Mouse (Mus musculus) hindbrain, embryonic 11.5 days (tissue): ENCODE measurements around the gene Gadd45gip1. TPM values are rescaled to one million over a fixed set of nuclear protein-coding genes. Genes with fewer than 3 reads are reported as not detected.

Experiments
- ATAC-seq: fragments of 200-750 bp; cut with Nextera tagmentation; 2 replicates; pipeline ENCODE4 v1.8.0; 2017; ENCODE audit warnings: mild to moderate bottlenecking, moderate TSS enrichment, moderate library complexity; ENCODE audit not compliant: low FRiP score
- DNase-seq: peaks from one replicate; pipeline ENCODE4 v3.0.0-alpha.2; 2015; ENCODE audit warnings: low spot score
- H3K27ac ChIP-seq: fragments of 300-500 bp; sonication (generic); 2 replicates; pipeline ENCODE4 v1.5.1; 2014; ENCODE audit warnings: mild to moderate bottlenecking, low read depth, low read length
- H3K27me3 ChIP-seq: fragments of 300-500 bp; sonication (generic); 2 replicates; pipeline ENCODE4 v1.6.1; 2014; ENCODE audit warnings: mild to moderate bottlenecking, low read length, moderate library complexity, mixed read lengths; ENCODE audit not compliant: control insufficient read depth, insufficient read depth
- H3K36me3 ChIP-seq: fragments of 300-500 bp; sonication (generic); 2 replicates; pipeline ENCODE4 v1.6.1; 2014; ENCODE audit warnings: mild to moderate bottlenecking, low read length, moderate library complexity, mixed read lengths; ENCODE audit not compliant: control insufficient read depth, insufficient read depth
- H3K4me1 ChIP-seq: fragments of 300-500 bp; sonication (generic); replicated peaks from 2 replicates; pipeline ENCODE4 v1.6.1; 2014; ENCODE audit warnings: low read length, mixed read lengths; ENCODE audit not compliant: control insufficient read depth, insufficient read depth
- H3K4me2 ChIP-seq: fragments of 300-500 bp; sonication (generic); replicated peaks from 2 replicates; pipeline ENCODE4 v1.6.1; 2014; ENCODE audit warnings: mild to moderate bottlenecking, low read depth, low read length
- H3K4me3 ChIP-seq: fragments of 300-500 bp; sonication (generic); 2 replicates; pipeline ENCODE4 v1.5.1; 2014; ENCODE audit warnings: low read depth, low read length
- H3K9ac ChIP-seq: fragments of 300-500 bp; sonication (generic); 2 replicates; pipeline ENCODE4 v1.6.1; 2014; ENCODE audit warnings: low read depth, low read length
- H3K9me3 ChIP-seq: fragments of 300-500 bp; sonication (generic); 2 replicates; pipeline ENCODE4 v1.6.1; 2016; ENCODE audit warnings: low read length; ENCODE audit not compliant: control insufficient read depth
- WGBS: fragments of 180-500 bp; shearing (Covaris S2); extraction: QIAGEN DNeasy Blood & Tissue Kit; methylation state at CpG from one replicate; pipeline ENCODE4 v1.1.7; 2014; 5-methylcytosine and 5-hydroxymethylcytosine counted together
- polyA plus RNA-seq: library from polyadenylated mRNA; unstranded; fragments of >200 nt; fragmentation: Nextera tagmentation; extraction: Ambion mirVana; gene quantifications from 2 replicates; pipeline ENCODE4 v1.2.1, GENCODE M21; 2014

Gene Gadd45gip1
- polyA plus RNA-seq, 1 experiment from 2014 or later: 37.2 TPM

DNA sequence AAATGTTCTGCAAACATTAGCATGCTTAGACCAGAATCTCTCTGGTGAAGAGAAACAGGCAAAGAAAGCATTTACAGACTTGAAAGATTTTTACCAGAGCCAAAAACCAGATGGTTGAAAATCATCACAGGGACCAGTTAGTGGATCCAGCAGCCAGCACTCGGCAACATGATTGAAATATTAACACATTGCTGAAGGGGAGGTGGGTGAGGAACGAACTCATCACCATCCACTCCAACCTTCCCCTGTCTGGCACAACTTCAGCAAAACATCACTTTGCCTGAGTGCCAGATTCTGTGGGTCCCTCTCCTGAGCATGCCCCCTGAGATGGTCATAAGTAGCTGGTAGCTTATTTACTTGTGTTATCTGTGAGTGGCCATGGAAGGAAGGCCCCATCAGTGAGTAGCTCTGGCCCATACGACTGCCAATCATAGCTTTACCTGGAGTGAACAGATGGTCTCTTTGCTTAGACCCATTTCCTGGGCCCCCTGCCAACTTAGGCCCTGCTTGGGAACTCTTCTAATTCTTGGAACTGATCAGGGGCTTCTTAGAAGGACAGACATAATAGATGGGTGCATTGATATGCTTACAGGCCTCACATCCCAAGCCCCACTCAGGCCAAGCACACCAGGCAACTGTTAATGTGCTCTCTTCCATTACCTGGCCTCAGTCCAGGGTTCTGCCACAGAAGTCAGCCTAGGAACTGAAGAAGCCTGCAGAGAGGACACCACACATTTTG lies 46.1 kb downstream of the Gadd45gip1 start:
- no peaks in the 10 kb centered on the region for H3K9me3 ChIP-seq
- peaks cover 4% of the 10 kb centered on the region; the same call in 1 of the 2 replicates for H3K27me3 ChIP-seq
- H3K9ac ChIP-seq: no peak overlapping the region
- no peaks in the 10 kb centered on the region for H3K36me3 ChIP-seq
- H3K4me1 ChIP-seq: peaks cover 2% of the 10 kb centered on the region; the same call in 1 of the 2 replicates
- H3K4me3 ChIP-seq: no peak overlapping the region
- WGBS: 80% methylated on average over 3 of the region's 3 CpGs
- no peak overlapping the region for H3K27ac ChIP-seq
- DNase-seq: no peak
- no peak for ATAC-seq
- no peak overlapping the region for H3K4me2 ChIP-seq

DNA sequence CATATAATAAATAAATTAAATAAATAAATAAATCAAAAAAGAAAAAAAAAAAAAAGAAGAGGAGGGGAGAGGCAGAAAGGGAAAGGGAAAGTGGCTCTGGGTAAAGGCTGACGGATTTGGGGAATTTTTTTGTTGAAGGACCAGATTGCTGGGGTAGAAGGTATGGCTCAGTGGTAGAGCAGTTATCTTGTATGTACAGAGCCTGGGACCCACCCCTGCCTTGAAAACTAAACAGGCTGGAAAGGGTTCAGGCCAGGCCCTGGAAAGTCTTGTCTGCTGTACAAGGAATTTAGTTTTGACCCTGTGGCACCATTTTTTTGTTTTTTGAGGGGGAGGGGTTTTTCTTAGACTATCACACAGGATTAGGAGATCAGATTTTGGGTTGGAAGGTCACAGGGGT lies 47.6 kb downstream of the Gadd45gip1 start:
- H3K4me2 ChIP-seq: no peak overlapping the region
- H3K9ac ChIP-seq: no peak overlapping the region
- H3K27me3 ChIP-seq: no peaks in the 10 kb centered on the region
- WGBS: 78% methylated on average over 1 of the region's 1 CpGs
- no peaks in the 10 kb centered on the region for H3K36me3 ChIP-seq
- no peak overlapping the region for H3K27ac ChIP-seq
- no peak overlapping the region for H3K4me3 ChIP-seq
- H3K4me1 ChIP-seq: no peaks in the 10 kb centered on the region
- DNase-seq (no peak), ATAC-seq (no peak)
- no peaks in the 10 kb centered on the region for H3K9me3 ChIP-seq

DNA sequence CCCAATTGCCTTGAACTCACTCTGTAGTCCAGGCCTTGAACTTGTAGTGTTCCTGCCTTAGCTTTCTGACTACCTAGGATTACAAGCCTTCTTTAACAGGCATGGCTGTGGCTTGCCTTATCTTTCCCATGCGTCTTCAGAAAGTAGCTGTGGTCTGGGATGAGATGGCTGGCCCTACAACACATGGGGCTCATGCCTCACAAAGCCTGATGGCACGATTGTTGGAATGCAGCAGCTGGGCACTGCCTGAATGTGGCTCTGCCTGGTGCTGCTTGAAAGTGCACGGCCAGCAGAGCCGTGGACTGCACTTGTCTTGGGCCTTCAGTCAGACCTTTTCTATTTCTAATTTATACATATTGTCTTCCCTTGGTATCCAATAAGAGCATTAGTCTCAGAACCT lies 53.4 kb downstream of the Gadd45gip1 start:
- Histone ChIP-seq H3K36me3 (no peaks in the 10 kb centered on the region), H3K27ac (no peak overlapping the region), H3K4me3 (no peak overlapping the region), H3K9me3 (no peaks in the 10 kb centered on the region), H3K4me2 (no peak overlapping the region), H3K27me3 (no peaks in the 10 kb centered on the region), H3K9ac (no peak overlapping the region), H3K4me1 (no peaks in the 10 kb centered on the region)
- ATAC-seq (no peak), DNase-seq (no peak)
- 84% methylated on average over 4 of the region's 4 CpGs for WGBS

Other genes with a start within 250 kb of the Gadd45gip1 start
- 60.5 and 61.5 TPM in 2 replicates for gene Ier2, start 168.7 kb upstream of the Gadd45gip1 start, polyA plus RNA-seq
- gene Trmt1, start 145.2 kb upstream of the Gadd45gip1 start, polyA plus RNA-seq: 47.9 and 51.1 TPM in 2 replicates
- gene Nacc1, start 143.7 kb upstream of the Gadd45gip1 start, polyA plus RNA-seq: 19.7 and 20.5 TPM in 2 replicates
- 5.3 and 5.4 TPM in 2 replicates for gene Lyl1, start 130.1 kb upstream of the Gadd45gip1 start, polyA plus RNA-seq
- gene G430095P16Rik, start 108.5 kb upstream of the Gadd45gip1 start, polyA plus RNA-seq: 2.3 and 2.9 TPM in 2 replicates
- gene Nfix, start 31.2 kb upstream of the Gadd45gip1 start, polyA plus RNA-seq: 2.4 and 3.0 TPM in 2 replicates
- gene Dand5, start 8.7 kb upstream of the Gadd45gip1 start, polyA plus RNA-seq: 6.2 and 7.1 TPM in 2 replicates
- 88.6 and 91.3 TPM in 2 replicates for gene Rad23a, start 9.1 kb downstream of the Gadd45gip1 start, polyA plus RNA-seq
- gene Calr, start 15.4 kb downstream of the Gadd45gip1 start, polyA plus RNA-seq: 837 and 845 TPM in 2 replicates
- 89.6 and 91.4 TPM in 2 replicates for gene Farsa, start 25.5 kb downstream of the Gadd45gip1 start, polyA plus RNA-seq
- 51.1 and 57.8 TPM in 2 replicates for gene Syce2, start 40.6 kb downstream of the Gadd45gip1 start, polyA plus RNA-seq
- gene Gcdh, start 62.4 kb downstream of the Gadd45gip1 start, polyA plus RNA-seq: 29.2 and 30.5 TPM in 2 replicates
- gene Klf1, start 70.4 kb downstream of the Gadd45gip1 start, polyA plus RNA-seq: 12.0 and 14.8 TPM in 2 replicates
- 5.8 and 6.4 TPM in 2 replicates for gene Dnase2a, start 77.0 kb downstream of the Gadd45gip1 start, polyA plus RNA-seq
- gene Mast1, start 105.8 kb downstream of the Gadd45gip1 start, polyA plus RNA-seq: 10.2 and 11.4 TPM in 2 replicates
- gene Rtbdn, start 115.5 kb downstream of the Gadd45gip1 start, polyA plus RNA-seq: 0.14 TPM in 1 of 2 replicates, not detected in the other
- gene Gm49661, start 137.9 kb downstream of the Gadd45gip1 start, polyA plus RNA-seq: not detected in 2 replicates
- gene Prdx2, start 138.1 kb downstream of the Gadd45gip1 start, polyA plus RNA-seq: 1,367 and 1,409 TPM in 2 replicates
- 98.5 and 104 TPM in 2 replicates for gene Rnaseh2a, start 138.2 kb downstream of the Gadd45gip1 start, polyA plus RNA-seq
- gene Junb, start 147.2 kb downstream of the Gadd45gip1 start, polyA plus RNA-seq: 6.2 and 6.4 TPM in 2 replicates
- gene Hook2, start 159.1 kb downstream of the Gadd45gip1 start, polyA plus RNA-seq: 9.5 and 10.3 TPM in 2 replicates
- gene Best2, start 183.0 kb downstream of the Gadd45gip1 start, polyA plus RNA-seq: not detected in 2 replicates
- gene Asna1, start 193.8 kb downstream of the Gadd45gip1 start, polyA plus RNA-seq: 134 TPM in 2 replicates
- gene Trir, start 195.3 kb downstream of the Gadd45gip1 start, polyA plus RNA-seq: 180 and 186 TPM in 2 replicates
- 18.8 and 24.6 TPM in 2 replicates for gene Tnpo2, start 205.4 kb downstream of the Gadd45gip1 start, polyA plus RNA-seq
- gene Fbxw9, start 228.5 kb downstream of the Gadd45gip1 start, polyA plus RNA-seq: 27.2 and 27.4 TPM in 2 replicates
- gene Gm5741, start 236.5 kb downstream of the Gadd45gip1 start, polyA plus RNA-seq: not detected in 2 replicates
- 66.4 and 67.8 TPM in 2 replicates for gene Dhps, start 240.2 kb downstream of the Gadd45gip1 start, polyA plus RNA-seq
- gene Wdr83os, start 249.2 kb downstream of the Gadd45gip1 start, polyA plus RNA-seq: 116 and 123 TPM in 2 replicates
- gene Wdr83, start 249.8 kb downstream of the Gadd45gip1 start, polyA plus RNA-seq: 52.6 and 55.9 TPM in 2 replicates